In the genomic region with DNA sequence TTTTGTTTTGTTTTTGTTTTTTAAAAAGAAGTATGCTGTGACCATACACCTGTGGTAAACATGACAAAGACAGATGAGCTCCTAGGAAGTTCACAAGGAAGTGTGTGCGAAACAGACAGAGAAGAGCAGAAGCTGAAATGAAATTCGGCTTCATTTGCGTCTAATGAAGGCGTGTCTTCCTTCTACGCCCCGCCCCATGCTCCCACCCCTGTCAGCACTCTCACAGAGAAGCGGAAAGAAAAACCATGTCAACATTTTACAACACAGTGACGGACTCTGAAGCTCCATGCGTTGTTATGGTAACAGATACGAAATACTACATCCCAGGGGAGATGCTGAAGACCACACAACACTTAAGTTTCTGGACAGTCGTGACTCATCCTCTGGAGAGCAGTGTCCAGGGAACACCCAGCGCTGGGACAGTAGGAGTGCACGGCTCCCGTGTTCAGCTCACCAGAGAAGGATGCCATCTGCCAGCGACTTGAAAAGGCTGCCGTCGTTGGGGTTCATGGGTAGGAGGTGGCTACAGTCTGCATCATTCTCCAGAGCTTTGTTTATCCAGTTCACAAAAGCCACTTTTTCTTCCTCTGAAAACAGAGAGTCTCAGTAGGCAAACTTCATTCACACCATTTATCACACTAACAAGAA, we compare ENCODE assay signal across 13 mouse cellular contexts. TPM values are rescaled to one million over a fixed set of nuclear protein-coding genes. Genes with fewer than 3 reads are reported as not detected.
DNase-seq lines count a peak whose midpoint lies in the region; ATAC-seq and TF ChIP-seq lines count a peak whose summit lies in the region.
"Had no signal": no experiment of that assay in that cellular context is flagged by ENCODE, and none has a peak within 500 bp of the region (broad histone marks: within the 10 kb centered on the region; RNA-seq: fewer than 3 reads in every experiment).

No protein-coding gene starts in this region.

- H3K79me2 ChIP-seq in myocyte (ENCODE audit: control insufficient read depth, insufficient read depth): no peaks in the 10 kb centered on the region

- no peak overlapping the region for H3K27ac ChIP-seq in heart, embryonic 16.5 days (ENCODE audit: low read length)
- H3K27ac ChIP-seq: layer of hippocampus, adult 2 months; limb, embryonic 15.5 days had no signal

- no peak for TF ChIP-seq POLR2A in myocyte (IDR thresholded peaks at IDR 0.05; ENCODE audit: insufficient read length, low read depth)

- no peaks in the 10 kb centered on the region for H3K36me3 ChIP-seq in heart, embryonic 16.5 days (ENCODE audit: control insufficient read depth, insufficient read depth)
- no peaks in the 10 kb centered on the region for H3K36me3 ChIP-seq in myocyte (ENCODE audit: control insufficient read depth, insufficient read depth)
- H3K36me3 ChIP-seq: limb, embryonic 15.5 days had no signal

- ATAC-seq in heart, embryonic 16.5 days (replicated peaks; ENCODE audit: extremely low read depth, insufficient read depth, low FRiP score): no peak

- H3K27me3 ChIP-seq in heart, embryonic 16.5 days (ENCODE audit: control insufficient read depth, insufficient read depth, low read length): no peaks in the 10 kb centered on the region
- H3K27me3 ChIP-seq in myocyte (ENCODE audit: control insufficient read depth, insufficient read depth, insufficient read length): peaks cover 11% of the 10 kb centered on the region
- H3K27me3 ChIP-seq: limb, embryonic 15.5 days had no signal

- H3K4me3 ChIP-seq in heart, embryonic 16.5 days (ENCODE audit: low read length): no peak overlapping the region
- no peak overlapping the region for H3K4me3 ChIP-seq in myocyte
- H3K4me3 ChIP-seq: layer of hippocampus, adult 2 months; limb, embryonic 15.5 days had no signal

- H3K4me1 ChIP-seq in heart, embryonic 16.5 days (ENCODE audit: control insufficient read depth, insufficient read depth, low read length): no peaks in the 10 kb centered on the region
- H3K4me1 ChIP-seq: limb, embryonic 15.5 days had no signal

- DNase-seq in heart, postnatal 14 days: no peak
- DNase-seq in left cerebral cortex, postnatal 25 days (ENCODE audit: low spot score in 2 of 2): peak; percentile 27 to 62
- DNase-seq in left cerebral cortex, postnatal 10 days (ENCODE audit: extremely low spot score in 1 of 2, low spot score in 2 of 2): no peak
- peak; percentile 7 for DNase-seq in MN1 (ENCODE audit: low spot score)
- DNase-seq in urinary bladder, postnatal 25 days (ENCODE audit: low spot score): no peak
- DNase-seq: cerebellum, postnatal 36 days; kidney, adult 18-20 months; lung, postnatal 36 days had no signal

- intact Hi-C loops in heart, postnatal 14 days (cut with DNase I): no loop called here
- intact Hi-C loops in left cerebral cortex, postnatal 25 days (cut with DNase I): loop anchor here (5.0 kb wide), 1 partner anchor 64 kb away; a partner anchor contains a TSS
- intact Hi-C loops in left cerebral cortex, postnatal 10 days (cut with DNase I): no loop called here

- H3ac ChIP-seq in myocyte (ENCODE audit: control insufficient read depth, insufficient read length): no peak overlapping the region

- 67% methylated on average over 17 of the region's 17 CpGs for WGBS in heart, embryonic 16.5 days

- peak overlapping the region; percentile 10; the same call in 1 of the 2 replicates for H3K4me2 ChIP-seq in heart, embryonic 16.5 days (ENCODE audit: low read depth, low read length)
- H3K4me2 ChIP-seq in myocyte (ENCODE audit: low read depth): peak overlapping the region; percentile 66
- H3K4me2 ChIP-seq: heart, embryonic 11.5 days; limb, embryonic 15.5 days had no signal

- H3K9me3 ChIP-seq in heart, embryonic 16.5 days (replicated peaks; ENCODE audit: control insufficient read depth, low read length): no peaks in the 10 kb centered on the region
- H3K9me3 ChIP-seq: limb, embryonic 15.5 days had no signal

- H3K9ac ChIP-seq in heart, embryonic 16.5 days (ENCODE audit: low read length): no peak overlapping the region
- H3K9ac ChIP-seq: limb, embryonic 15.5 days had no signal

TF ChIP-seq in myocyte, 11 proteins besides CTCF, POLR2A, EP300 and RAD21:
- TF ChIP-seq TCF3 (IDR thresholded peaks at IDR 0.05; ENCODE audit: insufficient read length, low read depth): no peak

RNA-seq across cellular contexts. Expression of a gene that starts 33.6 kb away (rescaled TPM):
- 2.0 and 2.7 TPM in 2 replicates for polyA plus RNA-seq in heart, embryonic 16.5 days (2015; fragmentation: Nextera tagmentation; extraction: Ambion mirVana)
- total RNA-seq in heart, postnatal 14 days (2021): 1 to 10 TPM; 6.7 to 8.6 TPM
- 10 to 100 TPM; 46.4 to 48.6 TPM for total RNA-seq in left cerebral cortex, postnatal 25 days (2021)
- 10 to 100 TPM; 46.8 to 52.1 TPM for total RNA-seq in left cerebral cortex, postnatal 10 days (2021)
- polyA plus RNA-seq in myocyte (2012; fragmentation: generic; extraction: Trizol): 0.96 TPM

Comparison
In these comparisons a context has a peak if more than half of its experiments do, and no peak if none do; other contexts are left out.
1. DNase-seq: peak in left cerebral cortex, postnatal 25 days (2 of 2) and MN1 (single experiment); none in heart, postnatal 14 days (0 of 2), left cerebral cortex, postnatal 10 days (0 of 2) and urinary bladder, postnatal 25 days (single experiment).
2. RNA of a gene that starts 33.6 kb away (total RNA-seq): 46.8 to 52.1 TPM in left cerebral cortex, postnatal 10 days and 46.4 to 48.6 TPM in left cerebral cortex, postnatal 25 days; 6.7 to 8.6 TPM in heart, postnatal 14 days; every median in the first group is over 4 times any median in the second.